Comparison of ENCODE assay signal across 12 mouse cellular contexts in the genomic region with DNA sequence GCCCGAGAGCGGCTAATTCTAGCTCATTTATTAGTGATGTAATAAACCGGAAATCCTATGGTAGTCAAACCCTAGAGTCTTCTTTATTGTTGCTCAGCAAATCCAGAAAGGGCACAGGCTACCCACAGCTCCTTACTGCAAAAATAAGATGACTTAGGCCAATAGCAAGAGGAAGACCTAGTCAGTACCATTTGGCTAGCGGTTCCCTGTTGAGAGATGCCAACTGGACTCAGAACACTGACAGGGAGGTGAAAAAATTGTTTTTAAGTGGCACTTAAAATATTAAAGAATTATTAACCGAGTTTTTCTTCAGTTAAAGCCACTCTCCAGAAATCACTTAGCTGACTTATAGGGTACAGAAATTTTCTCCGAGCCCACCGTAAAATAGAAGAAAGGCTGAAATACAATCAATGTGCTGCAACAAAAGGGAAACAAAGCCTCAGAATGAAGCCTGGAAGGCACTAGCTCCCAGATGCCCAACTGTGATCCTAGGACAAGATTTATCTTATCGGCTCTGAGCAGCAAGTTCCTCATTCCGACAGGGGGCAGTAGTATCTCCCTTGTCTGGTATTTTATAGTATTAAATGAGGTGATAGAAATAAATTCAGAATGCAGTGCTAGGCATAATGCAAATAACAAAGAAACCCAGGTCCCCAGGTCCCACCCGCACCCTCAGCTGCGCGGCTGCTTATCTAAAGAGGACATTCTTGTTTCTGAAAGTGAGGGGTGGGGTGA. TPM values are rescaled to one million over a fixed set of nuclear protein-coding genes. Genes with fewer than 3 reads are reported as not detected.
DNase-seq lines count a peak whose midpoint lies in the region; ATAC-seq and TF ChIP-seq lines count a peak whose summit lies in the region.
"Had no signal": no experiment of that assay in that cellular context is flagged by ENCODE, and none has a peak within 500 bp of the region (broad histone marks: within the 10 kb centered on the region; RNA-seq: fewer than 3 reads in every experiment).

No protein-coding gene starts in this region.

- DNase-seq in gastrocnemius, adult 2 months = no peak
- DNase-seq in gastrocnemius, postnatal 36 days = no peak
- DNase-seq in liver, embryonic 14.5 days (ENCODE audit: low read depth in 3 of 3, low spot score in 3 of 3) = no peak
- no peak for DNase-seq in liver
- peak; percentile 76 for DNase-seq in MEL (ENCODE audit: low read depth, low spot score)
- no peak for DNase-seq in liver, postnatal 0 days
- no peak for DNase-seq in adipocyte (ENCODE audit: low spot score)

- peak; percentile 63 for TF ChIP-seq RAD21 in MEL (IDR thresholded peaks at IDR 0.05; ENCODE audit: low read depth, low read length)

- H3K9ac ChIP-seq in liver, embryonic 14.5 days (replicated peaks) = no peak overlapping the region
- H3K9ac ChIP-seq in MEL (ENCODE audit: control insufficient read depth, low read depth, low read length, poor library complexity, severe bottlenecking) = no peak overlapping the region
- no peak overlapping the region for H3K9ac ChIP-seq in liver, postnatal 0 days (replicated peaks)
- H3K9ac ChIP-seq: forebrain, embryonic 15.5 days; hindbrain, embryonic 15.5 days had no signal

- WGBS in liver, embryonic 14.5 days (ENCODE audit: insufficient replicate concordance) = 48% methylated on average over 12 of the region's 12 CpGs
- WGBS in liver, postnatal 0 days (ENCODE audit: insufficient replicate concordance) = 66% methylated on average over 12 of the region's 12 CpGs

- H3K4me2 ChIP-seq in liver, embryonic 14.5 days (ENCODE audit: low read depth) = no peak overlapping the region
- peak overlapping the region; percentile 4; the same call in 1 of the 2 replicates for H3K4me2 ChIP-seq in liver, postnatal 0 days (ENCODE audit: low read depth, low read length)
- H3K4me2 ChIP-seq: forebrain, embryonic 15.5 days; hindbrain, embryonic 15.5 days had no signal

- H3K9me3 ChIP-seq in liver, embryonic 14.5 days (ENCODE audit: control insufficient read depth, low read length) = no peaks in the 10 kb centered on the region
- no peaks in the 10 kb centered on the region for H3K9me3 ChIP-seq in MEL (replicated peaks; ENCODE audit: insufficient read depth, low read length)
- H3K9me3 ChIP-seq in liver, postnatal 0 days (ENCODE audit: low read length) = no peaks in the 10 kb centered on the region
- H3K9me3 ChIP-seq: forebrain, embryonic 15.5 days; hindbrain, embryonic 15.5 days; megakaryocyte, embryonic 14.5 days had no signal

- peak; percentile 39 for TF ChIP-seq CTCF in gastrocnemius, adult 2 months (IDR thresholded peaks at IDR 0.05)
- TF ChIP-seq CTCF in liver, embryonic 14.5 days (IDR thresholded peaks at IDR 0.05; ENCODE audit: low read depth) = 0 out of 2 replicates have a peak, but pooled peaks have one; percentile 22
- TF ChIP-seq CTCF in MEL (IDR thresholded peaks at IDR 0.05 in 2 of 3, conservative IDR thresholded peaks at IDR 0.05 in 1 of 3; ENCODE audit: control insufficient read depth in 1 of 3, insufficient read depth in 1 of 3, low read depth in 2 of 3, low read length in 3 of 3, poor library complexity in 1 of 3, severe bottlenecking in 1 of 3) = peak; percentile 36 to 78 (median 71); a peak in 5 of 6 replicates
- peak; percentile 45 for TF ChIP-seq CTCF in liver, postnatal 0 days (IDR thresholded peaks at IDR 0.05; ENCODE audit: low read depth)

- no peaks in the 10 kb centered on the region for H3K27me3 ChIP-seq in liver, embryonic 14.5 days (ENCODE audit: control insufficient read depth, insufficient read depth, low read length)
- H3K27me3 ChIP-seq in MEL (ENCODE audit: control insufficient read depth in 1 of 2, insufficient read depth in 2 of 2, low read length in 2 of 2) = no peaks in the 10 kb centered on the region
- no peaks in the 10 kb centered on the region for H3K27me3 ChIP-seq in liver, postnatal 0 days (ENCODE audit: insufficient read depth, low read length)
- H3K27me3 ChIP-seq: forebrain, embryonic 15.5 days; hindbrain, embryonic 15.5 days; megakaryocyte, embryonic 14.5 days had no signal

- no peak for TF ChIP-seq EP300 in liver, embryonic 14.5 days (IDR thresholded peaks at IDR 0.05; ENCODE audit: low read depth)
- TF ChIP-seq EP300 in MEL (IDR thresholded peaks at IDR 0.05; ENCODE audit: low read depth in 1 of 2, low read length in 2 of 2) = peak; percentile 55 to 69
- no peak for TF ChIP-seq EP300 in liver, postnatal 0 days (IDR thresholded peaks at IDR 0.05; ENCODE audit: low read depth)

- intact Hi-C loops in gastrocnemius, adult 2 months (cut with DNase I) = no loop called here
- intact Hi-C loops in gastrocnemius, postnatal 36 days (cut with DNase I) = no loop called here

- H3K4me3 ChIP-seq in gastrocnemius, adult 2 months = no peak overlapping the region
- H3K4me3 ChIP-seq in liver, embryonic 14.5 days (ENCODE audit: insufficient read depth in 1 of 2, low read depth in 2 of 2, low read length in 2 of 2) = no peak overlapping the region
- H3K4me3 ChIP-seq in MEL (ENCODE audit: control insufficient read depth in 1 of 2, insufficient read depth in 1 of 2, low read depth in 2 of 2, low read length in 2 of 2) = no peak overlapping the region
- no peak overlapping the region for H3K4me3 ChIP-seq in liver, postnatal 0 days (ENCODE audit: low read depth, low read length)
- H3K4me3 ChIP-seq: forebrain, embryonic 15.5 days; hindbrain, embryonic 15.5 days; megakaryocyte, embryonic 14.5 days; myocyte had no signal

- no peak for ATAC-seq in liver, embryonic 14.5 days (ENCODE audit: insufficient read depth)
- no peak for ATAC-seq in liver, postnatal 0 days
- ATAC-seq in inflammation-experienced regulatory T-cells, adult 6 months = no peak
- ATAC-seq: forebrain, embryonic 15.5 days had no signal

- TF ChIP-seq POLR2A in MEL (IDR thresholded peaks at IDR 0.05; ENCODE audit: control insufficient read depth in 1 of 2, insufficient read depth in 1 of 2, low read depth in 1 of 2, low read length in 2 of 2, poor library complexity in 1 of 2) = no peak

- H3K36me3 ChIP-seq in liver, embryonic 14.5 days (replicated peaks; ENCODE audit: control insufficient read depth, insufficient read depth, low read depth) = no peaks in the 10 kb centered on the region
- peaks cover 3 to 17% of the 10 kb centered on the region in 2 experiments for H3K36me3 ChIP-seq in MEL (ENCODE audit: control insufficient read depth in 1 of 2, insufficient read depth in 2 of 2, low read length in 2 of 2)
- no peaks in the 10 kb centered on the region; the same call in 1 of the 2 replicates for H3K36me3 ChIP-seq in liver, postnatal 0 days (replicated peaks; ENCODE audit: insufficient read depth, low read length)
- H3K36me3 ChIP-seq: forebrain, embryonic 15.5 days; hindbrain, embryonic 15.5 days had no signal

- no peaks in the 10 kb centered on the region; the same call in 1 of the 2 replicates for H3K79me2 ChIP-seq in MEL (ENCODE audit: control insufficient read depth, insufficient read depth, low read length, poor library complexity)

- peaks cover 3 to 26% of the 10 kb centered on the region in 2 experiments; a peak in 3 of 4 replicates for H3K4me1 ChIP-seq in liver, embryonic 14.5 days (replicated peaks; ENCODE audit: control insufficient read depth in 2 of 2, insufficient read depth in 2 of 2, low read length in 1 of 2)
- H3K4me1 ChIP-seq in MEL (ENCODE audit: control insufficient read depth in 1 of 2, insufficient read depth in 2 of 2, low read length in 2 of 2) = peaks cover 0 to 11% of the 10 kb centered on the region in 2 experiments; a peak in 3 of 4 replicates
- H3K4me1 ChIP-seq in liver, postnatal 0 days (ENCODE audit: insufficient read depth) = peaks cover 48% of the 10 kb centered on the region

- H3K27ac ChIP-seq in gastrocnemius, adult 2 months = no peak overlapping the region
- H3K27ac ChIP-seq in liver, embryonic 14.5 days = no peak overlapping the region
- no peak overlapping the region for H3K27ac ChIP-seq in MEL (ENCODE audit: control insufficient read depth, low read depth, low read length)
- peak overlapping the region; percentile 70 for H3K27ac ChIP-seq in liver, postnatal 0 days (ENCODE audit: low read depth)
- H3K27ac ChIP-seq: forebrain, embryonic 15.5 days; hindbrain, embryonic 15.5 days had no signal

TF ChIP-seq in MEL, 35 proteins besides CTCF, POLR2A, EP300 and RAD21 (continues in another document):
- TF ChIP-seq CHD1 (IDR thresholded peaks at IDR 0.05; ENCODE audit: low read depth, low read length) = no peak
- peak; percentile 37; the same call in 1 of the 2 replicates for TF ChIP-seq TAL1 (IDR thresholded peaks at IDR 0.05; ENCODE audit: low read length)
- TF ChIP-seq ZC3H11A (IDR thresholded peaks at IDR 0.05; ENCODE audit: low read depth, low read length) = peak; percentile 69
- peak; percentile 37; the same call in 1 of the 2 replicates for TF ChIP-seq ETS1 (IDR thresholded peaks at IDR 0.05; ENCODE audit: low read depth, low read length)
- no peak for TF ChIP-seq POLR2AphosphoS2 (IDR thresholded peaks at IDR 0.05; ENCODE audit: low read length)
- TF ChIP-seq SMC3 (IDR thresholded peaks at IDR 0.05; ENCODE audit: low read depth, low read length) = peak; percentile 80
- no peak for TF ChIP-seq USF2 (IDR thresholded peaks at IDR 0.05; ENCODE audit: borderline replicate concordance in 1 of 2, insufficient read depth in 1 of 2, low read depth in 1 of 2, low read length in 2 of 2)
- peak; percentile 92 for TF ChIP-seq GATA1 (IDR thresholded peaks at IDR 0.05; ENCODE audit: low read depth, low read length)
- no peak for TF ChIP-seq NELFE (IDR thresholded peaks at IDR 0.05; ENCODE audit: low read depth, low read length)
- no peak for TF ChIP-seq KAT2A (conservative IDR thresholded peaks at IDR 0.05; ENCODE audit: low read depth, low read length)
- TF ChIP-seq BHLHE40 (IDR thresholded peaks at IDR 0.05; ENCODE audit: borderline replicate concordance, low read depth, low read length) = no peak
- TF ChIP-seq RCOR1 (IDR thresholded peaks at IDR 0.05; ENCODE audit: low read depth, low read length) = peak; percentile 75
- no peak for TF ChIP-seq MEF2A (IDR thresholded peaks at IDR 0.05; ENCODE audit: extremely low read depth, insufficient replicate concordance, low read depth, low read length, poor library complexity, severe bottlenecking)
- TF ChIP-seq ZNF384 (IDR thresholded peaks at IDR 0.05; ENCODE audit: low read depth, low read length) = no peak
- no peak for TF ChIP-seq ZMIZ1 (IDR thresholded peaks at IDR 0.05; ENCODE audit: low read depth, low read length)

RNA-seq across cellular contexts. Expression of a gene that starts 14.1 kb away (rescaled TPM):
- 1 to 10 TPM; 5.9 to 8.6 TPM for total RNA-seq in gastrocnemius, adult 2 months (2021)
- total RNA-seq in gastrocnemius, postnatal 36 days (2021) = 1 to 10 TPM; 6.3 to 7.2 TPM
- polyA plus RNA-seq in liver, embryonic 14.5 days (2012; rRNA removed) = 5.7 and 7.0 TPM in 2 replicates
- polyA plus RNA-seq in liver, embryonic 14.5 days (2014; fragmentation: Nextera tagmentation; extraction: Ambion mirVana) = 12.0 and 13.1 TPM in 2 replicates
- total RNA-seq in MEL (2012; rRNA removed) = 8.4 and 10.8 TPM in 2 replicates
- polyA plus RNA-seq in MEL (2012; ENCODE audit: insufficient read depth in 1 of 2, insufficient read length in 2 of 2, low read depth in 1 of 2, low replicate concordance in 2 of 2, missing spikeins in 1 of 2) = 1 to 10 TPM in 1 of 2 experiments, not detected in 1; 9.0 TPM
- 9.9 and 11.0 TPM in 2 replicates for polyA plus RNA-seq in liver, postnatal 0 days (2015; fragmentation: Nextera tagmentation; extraction: Ambion mirVana)
- 1 to 10 TPM in 2 of 3 experiments, under 1 TPM in 1; 0.18 to 3.0 (median 2.6) TPM for polyA plus RNA-seq in inflammation-experienced regulatory T-cells, adult 6 months (2017; shearing (Covaris generic))
